Comparison of ENCODE assay signal across 17 mouse cellular contexts in genomic region chr9:23399638-23400284, GRCm38 (mm10).
A peak's percentile ranks its signal among the peaks of the same experiment; 100 is the strongest.
DNase-seq lines count a peak whose midpoint lies in the region; ATAC-seq and TF ChIP-seq lines count a peak whose summit lies in the region.
"Had no signal": no experiment of that assay in that cellular context is flagged by ENCODE, and none has a peak within 500 bp of the region (broad histone marks: within the 10 kb centered on the region; RNA-seq: fewer than 3 reads in every experiment).

No protein-coding gene starts in this region.

- no peaks in the 10 kb centered on the region for H3K79me2 ChIP-seq in heart, adult 2 months (replicated peaks; ENCODE audit: control insufficient read depth, insufficient read depth, low read length)

- no peak overlapping the region for H3K4me3 ChIP-seq in heart, embryonic 15.5 days
- H3K4me3 ChIP-seq in heart, adult 2 months = no peak overlapping the region

- peak; percentile 75 for ATAC-seq in heart, embryonic 15.5 days (replicated peaks; ENCODE audit: insufficient number of reproducible peaks, insufficient read depth, low FRiP score, low read depth)
- ATAC-seq in cerebellum, adult (ENCODE audit: insufficient number of reproducible peaks, low FRiP score, low TSS enrichment) = no peak
- ATAC-seq: forebrain, embryonic 16.5 days; hindbrain, postnatal 0 days had no signal

- H3K4me1 ChIP-seq in heart, embryonic 15.5 days (replicated peaks) = peaks cover 31% of the 10 kb centered on the region
- peaks cover 6% of the 10 kb centered on the region for H3K4me1 ChIP-seq in heart, adult 2 months (ENCODE audit: control insufficient read depth, insufficient read depth, low read length)

- no peaks in the 10 kb centered on the region for H3K9me3 ChIP-seq in heart, embryonic 15.5 days (replicated peaks)

- peak overlapping the region; percentile 87 for H3K27ac ChIP-seq in heart, embryonic 15.5 days
- H3K27ac ChIP-seq in heart, adult 2 months = no peak overlapping the region
- H3K27ac ChIP-seq: hindbrain, postnatal 0 days had no signal

- TF ChIP-seq EP300 in heart, adult 2 months (IDR thresholded peaks at IDR 0.05; ENCODE audit: insufficient read depth, low read depth, low read length) = no peak

- peak overlapping the region; percentile 15; the same call in 1 of the 2 replicates for H3K4me2 ChIP-seq in heart, embryonic 15.5 days

- WGBS in heart, embryonic 15.5 days = 27% methylated on average over 6 of the region's 6 CpGs
- 48% methylated on average over 6 of the region's 6 CpGs for WGBS in heart, adult 2 months

- no peak overlapping the region for H3K9ac ChIP-seq in heart, embryonic 15.5 days
- no peak overlapping the region for H3K9ac ChIP-seq in heart, adult 2 months (ENCODE audit: low read depth, low read length)

- peak; percentile 4 for DNase-seq in embryo, embryonic 10.5 days (ENCODE audit: low spot score)
- no peak for DNase-seq in embryo, embryonic 10 days (ENCODE audit: low spot score)
- DNase-seq in heart, adult 2 months = no peak
- DNase-seq in adipocyte (ENCODE audit: low spot score) = peak; percentile 18
- DNase-seq in lung, postnatal 36 days = peak; percentile 66
- DNase-seq in retina, postnatal 1 day = no peak
- DNase-seq: adrenal gland, postnatal 10 days; cerebellum, adult 2 months; embryo, embryonic 11 days; kidney, postnatal 25 days; layer of hippocampus, adult 9-11 months; liver; midbrain, embryonic 14.5 days had no signal

- intact Hi-C loops in heart, adult 2 months (cut with DNase I) = no loop called here

- no peak for TF ChIP-seq POLR2A in heart, adult 2 months (IDR thresholded peaks at IDR 0.05; ENCODE audit: insufficient read depth, low read depth, low read length)

- no peak for TF ChIP-seq CTCF in heart, adult 2 months (IDR thresholded peaks at IDR 0.05)

- H3K36me3 ChIP-seq in heart, embryonic 15.5 days = no peaks in the 10 kb centered on the region
- H3K36me3 ChIP-seq in heart, adult 2 months (ENCODE audit: control insufficient read depth, insufficient read depth, low read length) = no peaks in the 10 kb centered on the region

- H3K27me3 ChIP-seq in heart, embryonic 15.5 days = no peaks in the 10 kb centered on the region
- H3K27me3 ChIP-seq in heart, adult 2 months (ENCODE audit: control insufficient read depth, insufficient read depth, low read length) = no peaks in the 10 kb centered on the region

Comparison
In these comparisons a context has a peak if more than half of its experiments do, and no peak if none do; other contexts are left out.
1. DNase-seq: peak in embryo, embryonic 10.5 days (single experiment), adipocyte (single experiment) and lung, postnatal 36 days (single experiment); none in embryo, embryonic 10 days (single experiment), heart, adult 2 months (0 of 2) and retina, postnatal 1 day (single experiment).